Mouse (Mus musculus): Measurements from ENCODE around the gene Atxn7l2.

Atxn7l2 gene

GRCm38 (mm10) chr3:108205601-108206000 lies 5.1 kb downstream of the Atxn7l2 start:
- no peak for DNase-seq (ENCODE audit: low read depth)

GRCm38 (mm10) chr3:108204470-108204869 lies 6.3 kb downstream of the Atxn7l2 start:
- DNase-seq (ENCODE audit: low read depth): no peak

- peak; percentile 66 for DNase-seq (ENCODE audit: low read depth)
Observed at GRCm38 (mm10) chr3:108203621-108204325, 7.0 kb downstream of the Atxn7l2 start.

- no peak for DNase-seq (ENCODE audit: low read depth)
Observed at GRCm38 (mm10) chr3:108203212-108203611, 7.5 kb downstream of the Atxn7l2 start.

GRCm38 (mm10) chr3:108202506-108202905 lies 8.2 kb downstream of the Atxn7l2 start:
- no peak for DNase-seq (ENCODE audit: low read depth)

GRCm38 (mm10) chr3:108200329-108201323 lies 10.1 kb downstream of the Atxn7l2 start, which contains the start of gene Cyb561d1:
Cyb561d1 (minus strand) TSS chr3:108201212.
- DNase-seq (ENCODE audit: low read depth): peak; percentile 89

- no peak for DNase-seq (ENCODE audit: low read depth)
Observed at GRCm38 (mm10) chr3:108199231-108199630, 11.5 kb downstream of the Atxn7l2 start.

- no peak for DNase-seq (ENCODE audit: low read depth)
Observed at GRCm38 (mm10) chr3:108197066-108197497, 13.7 kb downstream of the Atxn7l2 start.

GRCm38 (mm10) chr3:108195941-108196590 lies 14.7 kb downstream of the Atxn7l2 start:
- no peak for DNase-seq (ENCODE audit: low read depth)

- no peak for DNase-seq (ENCODE audit: low read depth)
Observed at GRCm38 (mm10) chr3:108195287-108195686, 15.4 kb downstream of the Atxn7l2 start.

GRCm38 (mm10) chr3:108193686-108194085 lies 17.0 kb downstream of the Atxn7l2 start:
- DNase-seq (ENCODE audit: low read depth): no peak

GRCm38 (mm10) chr3:108189897-108190296 lies 20.8 kb downstream of the Atxn7l2 start:
- DNase-seq (ENCODE audit: low read depth): no peak

GRCm38 (mm10) chr3:108188716-108189490 lies 21.8 kb downstream of the Atxn7l2 start:
- no peak for DNase-seq (ENCODE audit: low read depth)

- DNase-seq (ENCODE audit: low read depth): no peak
Observed at GRCm38 (mm10) chr3:108187111-108187795, 23.5 kb downstream of the Atxn7l2 start.

- DNase-seq (ENCODE audit: low read depth): no peak
Observed at GRCm38 (mm10) chr3:108186098-108187047, 24.4 kb downstream of the Atxn7l2 start, which contains the start of gene Amigo1. Amigo1 (plus strand) TSS chr3:108186335.

GRCm38 (mm10) chr3:108185460-108186097 lies 25.2 kb downstream of the Atxn7l2 start:
- no peak for DNase-seq (ENCODE audit: low read depth)

GRCm38 (mm10) chr3:108184742-108185141 lies 26.0 kb downstream of the Atxn7l2 start:
- DNase-seq (ENCODE audit: low read depth): no peak

- no peak for DNase-seq (ENCODE audit: low read depth)
Observed at GRCm38 (mm10) chr3:108180514-108180913, 30.2 kb downstream of the Atxn7l2 start.
